Mouse (Mus musculus) thymus, postnatal 4 days (tissue): ENCODE measurements around the gene Tanc2.
A peak's percentile ranks its signal among the peaks of the same experiment; 100 is the strongest.

ENCODE experiments used
- DNase-seq: peaks from one replicate; pipeline ENCODE4 v3.0.0; 2021

Gene Tanc2

GRCm38 (mm10) chr11:105845901-105846300 lies 256.1 kb downstream of the Tanc2 start:
- no peak for DNase-seq

GRCm38 (mm10) chr11:105855504-105855903 lies 265.7 kb downstream of the Tanc2 start:
- no peak for DNase-seq

GRCm38 (mm10) chr11:105858063-105858462 lies 268.3 kb downstream of the Tanc2 start:
- no peak for DNase-seq

GRCm38 (mm10) chr11:105885558-105885957 lies 295.8 kb downstream of the Tanc2 start:
- no peak for DNase-seq

- no peak for DNase-seq
Measured at GRCm38 (mm10) chr11:105887281-105887680, 297.5 kb downstream of the Tanc2 start.

GRCm38 (mm10) chr11:105899151-105899550 lies 309.4 kb downstream of the Tanc2 start:
- DNase-seq = no peak

GRCm38 (mm10) chr11:105901501-105901900 lies 311.7 kb downstream of the Tanc2 start:
- no peak for DNase-seq

GRCm38 (mm10) chr11:105902956-105903355 lies 313.2 kb downstream of the Tanc2 start:
- DNase-seq = no peak

- DNase-seq = no peak
Measured at GRCm38 (mm10) chr11:105905529-105906213, 315.9 kb downstream of the Tanc2 start.

GRCm38 (mm10) chr11:105907381-105907780 lies 317.6 kb downstream of the Tanc2 start:
- no peak for DNase-seq

GRCm38 (mm10) chr11:105908926-105909325 lies 319.1 kb downstream of the Tanc2 start:
- no peak for DNase-seq

GRCm38 (mm10) chr11:105909617-105910016 lies 319.8 kb downstream of the Tanc2 start:
- no peak for DNase-seq

GRCm38 (mm10) chr11:105911149-105911548 lies 321.4 kb downstream of the Tanc2 start:
- DNase-seq = no peak

GRCm38 (mm10) chr11:105911592-105912375 lies 322.0 kb downstream of the Tanc2 start:
- DNase-seq = peak; percentile 81

- no peak for DNase-seq
Measured at GRCm38 (mm10) chr11:105913580-105913979, 323.8 kb downstream of the Tanc2 start.

- no peak for DNase-seq
Measured at GRCm38 (mm10) chr11:105920098-105920785, 330.5 kb downstream of the Tanc2 start.

- no peak for DNase-seq
Measured at GRCm38 (mm10) chr11:105920836-105921235, 331.1 kb downstream of the Tanc2 start.

GRCm38 (mm10) chr11:105921275-105921674 lies 331.5 kb downstream of the Tanc2 start:
- no peak for DNase-seq

- no peak for DNase-seq
Measured at GRCm38 (mm10) chr11:105922769-105923663, 333.2 kb downstream of the Tanc2 start.

- peak; percentile 78 for DNase-seq
Measured at GRCm38 (mm10) chr11:105927065-105928030, 337.6 kb downstream of the Tanc2 start.

GRCm38 (mm10) chr11:105928171-105928570 lies 338.4 kb downstream of the Tanc2 start:
- DNase-seq = no peak
